ENCODE assay signal across 8 mouse cellular contexts in genomic region chr10:75859786-75860470, GRCm38 (mm10). TPM values are rescaled to one million over a fixed set of nuclear protein-coding genes. Genes with fewer than 3 reads are reported as not detected.
DNase-seq lines count a peak whose midpoint lies in the region; ATAC-seq and TF ChIP-seq lines count a peak whose summit lies in the region.
"Not testable (repeated sequence)": the region's sequence is repeated elsewhere in the genome, so short reads cannot be mapped to it uniquely, and the experiment has no call there.

Gene Mif, minus strand, starts transcription at chr10:75860240.

- not testable (repeated sequence) for H3K27me3 ChIP-seq in heart, embryonic 11.5 days (ENCODE audit: control insufficient read depth, insufficient read depth, low read length); kidney, postnatal 0 days (ENCODE audit: insufficient read depth, low read length); liver, embryonic 11.5 days (replicated peaks; ENCODE audit: control insufficient read depth, insufficient read depth, low read length); stomach, embryonic 14.5 days (ENCODE audit: control insufficient read depth, insufficient read depth, low read length)

- H3K4me3 ChIP-seq in heart, embryonic 11.5 days (ENCODE audit: low read depth, low read length) = peak within 1 kb of the TSS; percentile 74
- peak within 1 kb of the TSS; percentile 68 for H3K4me3 ChIP-seq in kidney, postnatal 0 days (replicated peaks; ENCODE audit: low read depth, low read length)
- H3K4me3 ChIP-seq in liver, embryonic 11.5 days (ENCODE audit: low read depth, low read length) = peak within 1 kb of the TSS; percentile 76
- peak within 1 kb of the TSS; percentile 63 for H3K4me3 ChIP-seq in stomach, embryonic 14.5 days (ENCODE audit: low read depth, low read length)

- H3K36me3 ChIP-seq in heart, embryonic 11.5 days (ENCODE audit: control insufficient read depth, insufficient read depth, low read length); kidney, postnatal 0 days (ENCODE audit: insufficient read depth, low read length): not testable (repeated sequence)
- H3K36me3 ChIP-seq in liver, embryonic 11.5 days (ENCODE audit: control insufficient read depth, insufficient read depth, low read length) = peaks cover 14% of the 10 kb centered on the region
- H3K36me3 ChIP-seq in stomach, embryonic 14.5 days (ENCODE audit: control insufficient read depth, insufficient read depth, low read length) = peaks cover 17% of the 10 kb centered on the region; the same call in 1 of the 2 replicates

- under 1% methylated on average over 38 of the region's 46 CpGs for WGBS in heart, embryonic 11.5 days (ENCODE audit: insufficient replicate concordance)
- 0% methylated on average over 42 of the region's 46 CpGs for WGBS in kidney, postnatal 0 days
- WGBS in liver, embryonic 11.5 days = under 1% methylated on average over 42 of the region's 46 CpGs
- under 1% methylated on average over 44 of the region's 46 CpGs for WGBS in stomach, embryonic 14.5 days

- peak; percentile 93 to 94 for DNase-seq in B cell, adult 2 months
- peak; percentile 97 for DNase-seq in brain, adult 2 months (ENCODE audit: low read depth, low spot score)
- DNase-seq in kidney, postnatal 0 days (ENCODE audit: low spot score) = peak; percentile 94
- peak; percentile 91 for DNase-seq in liver, embryonic 11.5 days (ENCODE audit: low spot score)
- DNase-seq in naive thymus-derived CD4-positive, alpha-beta T cell, adult 2 months (ENCODE audit: low read depth) = peak; percentile 96

- H3K9me3 ChIP-seq in heart, embryonic 11.5 days (replicated peaks; ENCODE audit: control insufficient read depth, low read length); kidney, postnatal 0 days (replicated peaks; ENCODE audit: low read length); liver, embryonic 11.5 days (ENCODE audit: control insufficient read depth, low read length); stomach, embryonic 14.5 days (ENCODE audit: control insufficient read depth, low read depth, low read length): not testable (repeated sequence)

- H3K27ac ChIP-seq in heart, embryonic 11.5 days (ENCODE audit: low read depth, low read length) = peak within 1 kb of the TSS; percentile 96
- peak within 1 kb of the TSS; percentile 95 for H3K27ac ChIP-seq in kidney, postnatal 0 days
- peak within 1 kb of the TSS; percentile 91 for H3K27ac ChIP-seq in liver, embryonic 11.5 days (ENCODE audit: low read depth, low read length)
- peak within 1 kb of the TSS; percentile 95 for H3K27ac ChIP-seq in stomach, embryonic 14.5 days (ENCODE audit: low read length)

- H3K4me1 ChIP-seq in heart, embryonic 11.5 days (ENCODE audit: control insufficient read depth, insufficient read depth, low read length) = peaks cover 26% of the 10 kb centered on the region
- peaks cover 11% of the 10 kb centered on the region; the same call in 1 of the 2 replicates for H3K4me1 ChIP-seq in kidney, postnatal 0 days (replicated peaks; ENCODE audit: insufficient read depth, low read length)
- peaks cover 18% of the 10 kb centered on the region for H3K4me1 ChIP-seq in liver, embryonic 11.5 days (replicated peaks; ENCODE audit: control insufficient read depth, insufficient read depth, low read length)
- peaks cover 10% of the 10 kb centered on the region; the same call in 1 of the 2 replicates for H3K4me1 ChIP-seq in stomach, embryonic 14.5 days (ENCODE audit: control insufficient read depth, insufficient read depth, low read length)

- H3K9ac ChIP-seq in heart, embryonic 11.5 days (ENCODE audit: low read depth, low read length) = peak within 1 kb of the TSS; percentile 94
- H3K9ac ChIP-seq in kidney, postnatal 0 days (ENCODE audit: low read depth, low read length) = peak within 1 kb of the TSS; percentile 77
- H3K9ac ChIP-seq in liver, embryonic 11.5 days (ENCODE audit: low read depth, low read length) = peak within 1 kb of the TSS; percentile 95
- peak within 1 kb of the TSS; percentile 79 for H3K9ac ChIP-seq in stomach, embryonic 14.5 days (replicated peaks; ENCODE audit: low read depth, low read length)

- ATAC-seq in erythroblast, adult 5-6 weeks (replicated peaks; ENCODE audit: low FRiP score, poor library complexity, severe bottlenecking) = peak; percentile 98
- peak; percentile 93 for ATAC-seq in heart, embryonic 11.5 days (replicated peaks; ENCODE audit: insufficient number of reproducible peaks, low FRiP score, low TSS enrichment)
- peak; percentile 94 for ATAC-seq in kidney, postnatal 0 days (replicated peaks; ENCODE audit: low FRiP score, low read depth)
- ATAC-seq in liver, embryonic 11.5 days (replicated peaks; ENCODE audit: low FRiP score) = peak; percentile 95
- ATAC-seq in stomach, embryonic 14.5 days (ENCODE audit: insufficient number of reproducible peaks, insufficient read depth, low FRiP score, low read depth) = peak; percentile 97

- peak within 1 kb of the TSS; percentile 88 for H3K4me2 ChIP-seq in heart, embryonic 11.5 days
- peak within 1 kb of the TSS; percentile 79 for H3K4me2 ChIP-seq in kidney, postnatal 0 days (ENCODE audit: low read length)
- peak within 1 kb of the TSS; percentile 94 for H3K4me2 ChIP-seq in liver, embryonic 11.5 days
- H3K4me2 ChIP-seq in stomach, embryonic 14.5 days (replicated peaks; ENCODE audit: low read depth, low read length) = peak within 1 kb of the TSS; percentile 71

- TF ChIP-seq CTCF in kidney, postnatal 0 days (IDR thresholded peaks at IDR 0.05; ENCODE audit: low read depth) = peak; percentile 6; the same call in 1 of the 2 replicates

RNA-seq across cellular contexts. Expression of gene Mif, which starts in this region (rescaled TPM):
- total RNA-seq in erythroblast, adult 5-6 weeks (2015; ENCODE audit: low replicate concordance) = 47.2 and 79.7 TPM in 2 replicates
- 48.1 and 65.8 TPM in 2 replicates for total RNA-seq in erythroblast, adult 5-6 weeks (2017; ENCODE audit: low replicate concordance)
- polyA plus RNA-seq in heart, embryonic 11.5 days (2014; fragmentation: Nextera tagmentation; extraction: Ambion mirVana) = 2,705 and 2,898 TPM in 2 replicates
- polyA plus RNA-seq in kidney, postnatal 0 days (2015; fragmentation: Nextera tagmentation; extraction: Ambion mirVana) = 1,473 and 1,501 TPM in 2 replicates
- polyA plus RNA-seq in liver, embryonic 11.5 days (2014; fragmentation: Nextera tagmentation; extraction: Ambion mirVana) = 2,667 and 2,772 TPM in 2 replicates
- polyA plus RNA-seq in stomach, embryonic 14.5 days (2014; fragmentation: Nextera tagmentation; extraction: Ambion mirVana) = 1,950 and 2,198 TPM in 2 replicates

Comparison
In these comparisons a context has a peak if more than half of its experiments do, and no peak if none do; other contexts are left out.
1. Peak in every context shown above with its lines: DNase-seq, ATAC-seq, H3K4me3 ChIP-seq and H3K27ac ChIP-seq.